Mouse (Mus musculus): ENCODE data around the gene Lsamp.
A peak's percentile ranks its signal among the peaks of the same experiment; 100 is the strongest.
"Not testable (repeated sequence)": the region's sequence is repeated elsewhere in the genome, so short reads cannot be mapped to it uniquely, and the experiment has no call there.

Gene Lsamp

DNA sequence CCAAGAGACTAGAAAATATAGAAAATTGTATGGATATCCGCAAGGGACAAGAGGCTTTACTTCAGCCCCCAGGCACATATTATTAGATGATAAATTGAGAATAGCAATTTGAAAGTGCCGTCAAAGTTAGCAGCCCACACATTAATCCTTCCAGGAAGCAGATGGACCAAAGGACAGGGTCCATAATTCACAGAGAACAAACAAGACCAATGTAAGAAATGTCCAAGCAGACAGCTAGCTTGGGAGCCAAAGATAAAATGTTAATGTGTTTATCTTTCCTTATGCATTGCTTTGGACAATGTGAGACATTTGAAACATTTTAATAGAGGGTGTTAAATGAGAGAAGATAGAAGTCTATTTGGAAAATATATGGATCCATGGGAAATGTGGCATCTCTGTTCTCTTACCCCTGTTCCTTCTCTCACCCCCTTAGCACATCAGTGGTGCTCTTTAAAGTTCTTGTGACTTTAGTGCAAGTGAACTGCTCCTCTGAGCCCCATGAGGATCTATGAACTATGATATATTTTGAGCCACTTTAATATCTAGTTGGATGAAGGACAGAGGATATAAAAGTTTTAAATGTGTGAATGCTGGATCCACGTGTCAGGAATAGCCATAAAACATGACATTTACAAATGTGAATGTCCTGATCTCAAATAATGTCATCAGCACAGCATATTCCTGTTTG lies 1952.9 kb downstream of the Lsamp start:
- no peak for DNase-seq (ENCODE audit: low spot score)

DNA sequence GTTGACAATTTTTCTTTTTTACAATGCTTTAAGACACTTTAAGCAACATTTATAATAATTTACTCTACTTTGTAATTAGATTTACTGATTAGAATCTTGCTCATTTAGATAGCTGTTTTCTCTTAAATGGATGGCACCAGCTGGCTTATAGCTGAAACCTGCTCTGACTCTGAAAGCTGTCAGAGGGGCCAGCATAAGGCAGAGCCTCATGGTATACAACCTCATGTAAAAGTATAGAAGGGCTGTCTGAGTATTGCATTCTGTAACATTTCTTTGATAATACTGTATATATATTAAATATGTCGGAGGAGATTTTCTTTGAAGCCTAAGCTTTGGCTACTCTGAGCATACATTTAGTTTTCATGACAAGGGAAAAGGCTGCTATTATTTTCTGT lies 1953.4 kb downstream of the Lsamp start:
- no peak for DNase-seq (ENCODE audit: low spot score)

DNA sequence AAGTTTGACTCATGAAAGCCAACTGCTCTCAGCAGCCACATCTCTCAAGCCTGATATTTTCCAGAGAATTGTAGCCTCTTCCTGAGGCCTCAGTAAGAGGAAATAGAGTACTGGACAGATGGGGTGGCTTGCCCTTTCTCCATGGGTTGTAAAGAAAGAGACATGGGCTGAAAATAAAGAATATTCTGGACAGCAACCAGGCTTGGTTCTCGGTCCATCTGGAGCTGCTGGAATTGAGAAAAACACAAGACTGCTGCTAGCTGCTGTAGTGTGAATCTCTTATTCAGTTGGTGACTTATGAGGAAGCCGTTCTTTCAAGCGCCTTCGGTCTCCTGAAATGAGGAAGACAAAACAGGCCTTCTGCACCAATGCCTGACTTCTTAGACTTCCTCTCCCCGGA lies 1954.1 kb downstream of the Lsamp start:
- DNase-seq (ENCODE audit: low spot score): no peak

DNA sequence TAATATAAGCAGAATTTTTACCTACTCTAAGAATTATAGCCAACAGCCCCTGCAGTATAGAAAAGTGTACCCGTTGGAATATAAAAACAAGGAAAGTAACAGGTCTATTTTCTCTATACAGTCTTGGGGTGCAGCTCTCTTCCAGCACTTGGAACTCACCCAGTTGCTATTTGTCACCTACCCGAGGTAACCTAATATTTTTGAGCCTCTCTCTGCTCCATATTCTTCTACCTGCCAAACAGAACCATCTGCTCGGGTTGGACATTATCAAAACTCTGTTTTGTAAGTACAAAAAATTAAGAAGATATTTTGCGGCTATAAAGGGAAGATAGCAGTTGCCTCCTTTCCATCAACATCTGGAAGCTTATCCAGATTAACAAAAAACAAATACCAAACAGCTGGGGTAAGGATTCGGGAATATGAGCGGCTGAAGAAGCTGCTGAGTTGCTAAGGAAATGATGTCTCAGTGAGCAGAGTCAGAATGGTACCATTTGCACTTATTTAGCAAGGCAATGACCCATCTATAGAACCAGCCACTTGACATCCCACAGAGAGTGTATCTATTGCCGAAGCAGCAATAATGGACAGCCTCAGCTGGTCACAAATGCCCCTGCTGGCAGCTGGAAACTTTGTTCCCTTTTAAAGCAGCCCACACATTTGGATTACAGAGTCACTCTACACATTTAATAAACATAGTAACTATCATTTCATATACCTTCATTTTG lies 1957.6 kb downstream of the Lsamp start:
- no peak for DNase-seq (ENCODE audit: low spot score)

DNA sequence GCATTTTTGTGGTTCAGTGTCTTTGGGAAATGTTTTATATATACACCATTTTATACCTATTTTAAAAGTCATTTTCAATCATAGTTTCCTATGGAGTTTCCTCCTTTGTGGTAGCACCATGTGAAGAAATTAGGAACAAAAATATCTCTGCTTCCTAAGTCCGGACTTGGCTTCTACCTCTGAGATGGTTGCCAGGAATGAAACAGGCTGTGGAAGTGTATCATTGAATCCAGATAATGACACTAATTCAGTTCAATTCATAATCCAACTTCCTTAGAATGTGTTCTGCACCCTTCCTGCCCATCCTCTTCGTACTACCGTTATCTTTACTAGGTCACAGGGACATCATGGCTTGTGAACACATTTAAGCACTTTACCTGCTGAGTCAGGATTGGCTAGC lies 1973.7 kb downstream of the Lsamp start:
- no peak for DNase-seq (ENCODE audit: low spot score)

DNA sequence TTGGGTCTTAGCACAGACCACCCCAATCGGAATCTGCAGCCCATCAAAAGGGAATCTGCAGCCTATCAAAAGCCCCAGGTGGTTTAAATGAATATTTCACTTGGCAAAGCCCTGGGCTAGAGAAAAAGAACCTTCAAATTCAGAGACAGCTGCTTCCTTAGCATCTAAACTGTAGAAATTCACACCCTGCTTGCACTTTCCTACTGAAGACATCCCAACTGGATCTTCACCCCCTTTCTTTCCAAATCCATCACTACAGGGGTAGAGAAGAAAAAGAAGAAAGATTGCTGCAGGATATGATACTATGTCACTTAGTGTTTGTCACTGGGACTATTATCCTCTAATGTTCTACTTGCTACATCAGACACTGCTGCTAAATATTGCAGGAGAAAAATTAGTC lies 1981.5 kb downstream of the Lsamp start:
- DNase-seq (ENCODE audit: low spot score): no peak

DNA sequence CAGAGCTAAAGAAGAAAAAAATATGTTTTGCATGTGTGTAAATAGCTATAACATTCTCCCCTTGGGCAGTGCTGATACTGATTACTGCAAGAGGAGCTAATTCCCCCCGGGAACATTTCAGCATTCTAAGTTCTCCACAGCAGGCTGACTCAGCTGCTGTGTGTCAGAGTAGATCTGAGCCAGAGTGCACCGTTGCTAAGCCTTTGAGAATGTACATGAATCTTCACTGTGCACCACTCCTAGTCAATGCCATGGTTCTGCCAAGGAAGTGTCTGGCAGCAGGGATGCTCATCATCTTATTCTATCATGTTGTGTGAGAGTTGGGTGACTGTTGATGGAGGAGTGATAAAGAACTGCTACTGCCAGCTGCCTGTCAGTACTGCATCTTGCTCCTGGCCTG lies 1985.1 kb downstream of the Lsamp start:
- DNase-seq (ENCODE audit: low spot score): no peak

DNA sequence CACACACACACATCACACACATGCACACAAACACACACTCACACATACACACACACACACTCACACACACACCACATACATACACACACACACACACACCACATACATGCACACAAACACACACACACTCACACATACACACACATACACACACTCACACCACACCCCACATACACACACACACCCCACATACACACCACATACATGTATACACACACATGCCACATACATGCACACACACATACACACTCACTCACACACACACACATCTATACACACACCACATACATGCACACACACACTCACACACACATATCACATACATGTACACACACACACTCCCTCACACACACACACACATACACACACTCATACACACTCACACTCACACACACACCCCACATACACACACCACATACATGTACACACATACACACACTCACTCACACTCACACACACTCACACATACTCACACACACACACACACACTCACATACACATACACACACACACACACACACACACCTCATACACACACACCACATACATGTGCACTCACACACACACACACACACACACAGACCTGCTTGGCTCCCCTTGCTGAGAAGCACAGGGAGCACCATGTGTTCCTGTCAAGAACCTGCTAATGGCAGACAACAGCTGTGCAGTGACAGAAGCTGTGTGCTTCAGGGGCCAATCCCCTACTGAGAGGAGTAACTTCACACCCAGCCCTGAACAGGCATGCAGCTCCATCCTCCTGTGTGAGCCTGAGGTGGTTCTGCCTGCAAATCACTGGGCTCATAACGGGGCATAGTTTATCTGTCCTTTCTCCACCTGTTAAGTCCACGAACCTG lies 1990.9 kb downstream of the Lsamp start:
- peak; percentile 13 for DNase-seq (ENCODE audit: low spot score)

DNA sequence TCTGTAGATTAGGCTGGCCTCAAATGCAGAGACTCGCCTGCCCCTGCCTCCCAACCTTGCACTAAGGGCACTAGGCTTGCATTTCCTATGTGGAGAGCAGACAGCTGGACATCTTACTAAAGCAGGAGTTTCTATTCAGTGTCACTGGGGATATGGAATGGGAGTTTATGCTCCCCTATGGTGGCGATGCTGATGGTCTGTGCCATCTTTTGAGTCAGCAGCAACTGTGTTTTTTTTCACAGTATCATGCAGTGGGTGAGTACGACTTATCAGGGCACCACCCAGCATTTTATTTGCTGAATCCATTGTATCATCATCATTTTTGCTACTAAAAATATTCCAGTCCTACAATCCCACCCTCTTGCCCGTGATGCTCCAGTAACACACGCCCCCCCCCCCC lies 1992.7 kb downstream of the Lsamp start:
- DNase-seq (ENCODE audit: low spot score): no peak

DNA sequence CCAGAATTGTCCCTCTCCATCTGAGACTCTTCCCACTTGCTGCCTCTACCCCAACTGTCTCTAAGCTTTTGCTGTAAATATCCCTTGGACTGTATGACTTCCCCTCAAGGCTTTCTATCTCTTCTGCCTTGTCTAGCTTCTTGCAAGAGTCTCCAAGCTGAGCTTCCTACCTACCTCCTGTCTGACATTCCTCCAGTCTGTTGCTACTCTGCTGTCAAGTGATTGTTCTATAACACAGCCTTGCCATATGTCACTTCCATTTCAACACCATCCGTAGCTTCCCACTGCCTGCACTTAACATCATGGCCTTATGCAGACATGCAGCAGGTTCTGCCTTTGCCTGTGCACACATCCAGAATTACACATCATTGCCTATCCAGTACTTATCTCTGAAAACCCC lies 2012.8 kb downstream of the Lsamp start:
- DNase-seq (ENCODE audit: low spot score): no peak

DNA sequence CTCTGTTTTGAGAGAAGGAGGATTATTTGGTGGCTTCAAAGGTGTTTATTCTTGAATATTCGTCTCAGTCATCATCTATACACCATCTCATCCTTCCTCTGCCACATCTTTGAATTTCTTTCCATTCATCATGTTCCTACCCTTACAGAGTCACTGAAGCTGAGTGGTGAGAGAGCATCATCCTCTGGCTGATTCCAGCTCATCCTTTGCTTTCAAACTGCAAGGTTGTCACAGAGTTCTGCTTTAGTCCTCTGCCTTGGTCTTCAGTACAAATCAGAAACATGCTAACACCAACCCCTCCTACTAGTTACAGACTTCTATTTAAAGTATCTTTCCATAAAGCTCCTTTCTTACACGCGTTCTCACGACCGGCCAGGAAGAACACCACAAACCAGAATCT lies 2018.8 kb downstream of the Lsamp start:
- no peak for DNase-seq (ENCODE audit: low spot score)

DNA sequence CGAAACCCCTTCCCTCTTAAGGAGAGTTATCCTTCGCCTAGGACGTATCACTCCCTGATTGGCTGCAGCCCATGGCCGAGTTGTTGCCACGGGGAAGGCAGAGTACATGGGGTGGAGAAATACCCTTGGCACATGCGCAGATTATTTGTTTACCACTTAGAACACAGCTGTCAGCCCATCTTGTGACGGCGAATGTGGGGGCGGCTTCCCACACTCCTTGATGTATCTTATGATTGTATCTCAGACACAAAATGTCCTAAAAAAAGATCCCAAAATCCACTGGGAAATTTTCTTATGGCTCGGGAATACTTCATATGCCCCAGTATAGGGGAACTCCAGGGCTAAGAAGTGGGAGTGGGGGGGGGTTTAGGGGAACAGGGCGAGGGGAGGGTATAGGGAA lies 2019.3 kb downstream of the Lsamp start:
- not testable (repeated sequence) for DNase-seq (ENCODE audit: low spot score)

DNA sequence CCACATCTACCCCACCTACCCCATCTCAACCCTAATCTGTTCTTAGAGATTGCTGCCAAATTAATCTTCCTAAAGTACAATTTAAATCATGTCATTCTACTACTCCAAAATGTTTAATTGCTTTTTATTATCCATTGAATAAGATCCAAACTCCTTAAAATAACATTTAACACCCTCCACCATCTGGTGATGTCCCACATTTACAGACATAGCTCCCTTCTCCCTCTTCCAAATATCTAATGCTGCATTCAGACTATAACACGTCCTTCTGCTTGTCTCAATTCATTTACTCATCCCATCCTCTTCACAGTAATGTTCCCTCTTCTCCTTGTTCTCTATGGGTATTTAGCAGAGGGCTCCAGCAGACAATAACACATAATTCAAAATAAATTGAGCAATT lies 2020.0 kb downstream of the Lsamp start:
- no peak for DNase-seq (ENCODE audit: low spot score)

DNA sequence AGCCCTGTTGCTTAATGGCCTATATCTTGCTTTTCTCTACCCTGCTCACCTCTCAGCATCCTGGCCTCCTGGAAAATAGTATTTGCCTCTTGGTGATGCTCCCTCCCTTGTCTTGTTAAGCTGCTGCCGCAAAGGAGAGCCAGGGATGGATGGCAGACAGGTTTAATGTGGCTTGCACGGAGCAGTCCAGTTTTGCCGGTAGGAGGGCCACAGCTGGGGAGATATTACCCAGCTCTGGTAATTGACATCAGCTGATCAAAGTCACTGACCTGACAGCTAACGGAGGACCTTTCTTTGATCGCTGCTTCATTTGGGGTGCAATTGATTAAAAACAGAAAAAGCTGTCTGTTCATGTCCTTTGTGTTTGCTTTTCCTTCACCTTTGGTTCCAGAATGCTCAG lies 2030.8 kb downstream of the Lsamp start:
- DNase-seq (ENCODE audit: low spot score): peak; percentile 8

DNA sequence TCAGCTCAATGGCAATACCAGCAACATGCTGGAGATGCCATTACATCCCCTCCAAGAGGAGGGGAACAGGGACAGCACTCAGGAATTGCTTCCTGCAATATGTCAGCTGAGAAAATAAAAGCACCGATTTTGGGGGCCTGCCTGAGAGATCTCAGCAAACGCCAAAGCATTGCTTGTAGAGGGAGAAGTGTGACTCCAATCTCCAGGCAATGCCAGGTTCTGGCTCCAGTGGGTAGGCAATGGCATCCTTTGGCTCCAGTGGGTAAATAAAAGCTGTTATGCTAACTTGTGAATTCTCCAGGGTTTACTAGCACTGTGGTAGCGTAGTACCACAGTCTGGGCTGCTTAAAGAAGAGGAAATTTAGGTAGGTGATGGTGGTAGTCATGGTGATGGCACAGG lies 2031.3 kb downstream of the Lsamp start:
- no peak for DNase-seq (ENCODE audit: low spot score)

DNA sequence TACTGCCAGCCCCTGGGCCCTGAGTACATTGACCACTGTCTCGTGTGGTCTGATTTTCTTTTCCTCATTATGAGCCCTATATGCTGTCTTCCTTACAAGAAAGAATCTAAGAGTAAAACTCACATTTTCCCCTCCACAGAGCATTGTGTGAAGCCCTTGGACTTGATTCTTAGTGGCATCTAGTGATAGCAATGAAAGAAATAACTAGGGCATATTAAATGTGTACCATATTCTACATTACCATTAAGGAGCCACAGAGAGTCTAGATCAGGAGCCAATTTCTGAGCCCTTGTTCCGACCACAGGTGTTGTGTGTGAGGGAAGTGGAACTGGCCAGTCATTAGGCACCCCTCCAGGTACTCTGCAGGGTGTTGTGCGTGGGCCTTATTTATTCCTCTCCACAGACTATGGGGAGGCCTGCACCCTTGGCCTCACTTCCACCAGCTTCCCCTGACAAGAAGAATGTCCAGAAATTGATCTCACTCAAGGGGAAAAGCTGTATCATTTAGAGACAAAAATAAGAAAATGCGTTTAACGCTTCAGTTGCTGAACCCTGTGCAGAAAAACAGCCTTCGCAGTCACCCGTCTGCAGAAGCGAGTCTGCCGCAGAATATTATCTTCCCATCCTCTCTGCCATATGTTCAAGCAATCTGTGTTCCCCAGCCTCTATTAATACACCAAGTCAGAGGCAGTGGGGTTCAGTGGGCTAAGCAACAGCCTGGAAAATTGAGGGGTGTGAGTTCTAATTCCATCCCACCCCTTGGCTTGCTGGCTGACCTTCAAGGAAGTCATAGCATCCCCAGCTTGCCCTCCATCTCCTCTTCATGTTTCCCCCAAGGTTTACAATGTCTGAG lies 2032.9 kb downstream of the Lsamp start:
- no peak for DNase-seq (ENCODE audit: low spot score)

DNA sequence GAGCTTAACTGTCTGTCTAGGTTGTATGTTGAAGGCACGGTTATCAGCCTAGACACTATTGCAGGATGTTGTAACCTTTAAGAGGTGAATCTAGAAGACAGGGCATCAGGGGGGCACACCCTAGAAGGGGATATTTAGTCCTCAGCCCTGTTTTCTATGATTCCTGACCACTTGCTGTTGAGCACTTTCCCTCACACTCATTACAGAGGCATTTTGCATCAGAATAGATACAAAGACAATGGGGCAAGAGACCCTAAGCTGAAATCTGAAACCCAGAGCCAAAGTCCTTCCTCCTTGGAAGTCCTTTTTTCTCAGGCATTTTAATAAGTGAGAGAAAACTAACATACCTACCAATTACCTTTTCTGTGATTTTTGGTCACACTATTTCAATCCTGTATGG lies 2038.4 kb downstream of the Lsamp start:
- no peak for DNase-seq (ENCODE audit: low spot score)

DNA sequence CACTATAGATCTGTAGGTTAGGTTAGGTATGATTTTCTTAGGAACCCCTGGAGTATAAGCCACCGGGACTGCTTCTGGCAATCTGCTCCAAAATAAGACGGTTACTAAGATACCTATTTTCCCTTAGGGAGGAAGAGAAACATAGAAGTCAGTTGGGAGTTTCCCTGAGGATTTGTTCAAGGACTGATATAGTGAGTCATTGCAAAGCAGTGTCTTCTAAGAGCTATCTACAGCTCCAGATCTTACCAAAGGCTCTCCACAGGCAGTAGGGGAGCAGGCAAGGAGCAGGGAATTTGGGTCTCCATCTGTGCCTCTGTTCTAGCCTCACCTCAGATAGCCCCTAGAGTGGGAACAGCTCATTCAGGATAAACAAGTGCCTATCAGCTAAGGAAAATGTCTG lies 2047.9 kb downstream of the Lsamp start:
- DNase-seq (ENCODE audit: low spot score): no peak

DNA sequence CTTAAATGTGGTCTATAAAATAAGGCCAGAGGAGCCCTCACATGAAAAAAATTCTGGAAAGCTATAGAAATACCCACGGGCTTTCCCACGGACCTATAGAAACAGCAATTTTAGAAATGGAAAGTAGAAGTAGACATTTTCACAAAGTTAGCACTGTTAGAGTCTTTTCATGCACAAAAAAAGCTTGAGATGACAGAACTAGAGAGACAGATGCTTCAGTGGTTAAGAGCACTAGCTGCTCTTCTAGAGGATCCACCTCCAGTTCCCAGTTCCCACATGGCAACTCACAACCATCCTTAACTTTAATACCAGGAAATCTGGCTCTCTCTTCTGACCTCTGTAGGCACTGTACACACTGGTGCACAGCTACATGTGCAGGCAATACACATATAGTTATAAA lies 2049.3 kb downstream of the Lsamp start:
- DNase-seq (ENCODE audit: low spot score): no peak

DNA sequence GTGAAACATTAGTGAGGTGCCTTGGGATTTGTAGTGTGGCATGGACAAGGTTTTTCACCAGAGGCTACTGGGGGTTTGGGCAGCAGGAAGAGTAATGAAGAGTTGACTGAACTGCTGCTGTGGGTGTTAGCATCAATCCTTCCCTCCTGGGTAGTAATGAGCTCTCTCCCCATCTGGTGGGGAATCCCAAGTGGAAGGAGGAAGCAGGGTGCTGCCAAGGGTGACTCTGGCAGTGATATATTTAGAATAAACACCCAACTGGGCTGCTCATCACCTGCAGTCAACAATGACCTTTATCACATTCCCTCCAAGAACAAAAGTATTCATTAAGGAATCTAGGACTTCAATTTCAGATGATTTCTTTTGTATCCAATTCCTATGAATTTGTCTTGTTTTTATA lies 2064.0 kb downstream of the Lsamp start:
- DNase-seq (ENCODE audit: low spot score): no peak

DNA sequence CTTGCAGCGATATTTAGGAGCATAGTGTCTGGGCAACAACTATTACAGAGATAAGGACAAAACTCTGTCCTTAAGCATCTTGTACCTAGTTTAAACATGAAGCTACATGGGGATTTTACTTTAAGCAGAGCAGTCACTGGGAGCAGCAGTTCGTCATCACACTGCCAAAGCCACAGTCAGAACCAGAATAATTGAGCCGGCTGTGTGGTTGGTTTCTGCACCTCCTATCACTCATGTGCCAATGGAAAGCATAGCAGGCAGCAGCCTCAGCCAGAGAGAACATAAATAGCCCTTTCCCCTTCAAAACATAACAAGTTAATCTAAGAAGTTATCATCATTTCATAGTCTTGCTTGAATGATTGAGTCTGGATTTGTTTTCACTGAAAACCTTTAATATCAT lies 2075.8 kb downstream of the Lsamp start:
- DNase-seq (ENCODE audit: low spot score): no peak

DNA sequence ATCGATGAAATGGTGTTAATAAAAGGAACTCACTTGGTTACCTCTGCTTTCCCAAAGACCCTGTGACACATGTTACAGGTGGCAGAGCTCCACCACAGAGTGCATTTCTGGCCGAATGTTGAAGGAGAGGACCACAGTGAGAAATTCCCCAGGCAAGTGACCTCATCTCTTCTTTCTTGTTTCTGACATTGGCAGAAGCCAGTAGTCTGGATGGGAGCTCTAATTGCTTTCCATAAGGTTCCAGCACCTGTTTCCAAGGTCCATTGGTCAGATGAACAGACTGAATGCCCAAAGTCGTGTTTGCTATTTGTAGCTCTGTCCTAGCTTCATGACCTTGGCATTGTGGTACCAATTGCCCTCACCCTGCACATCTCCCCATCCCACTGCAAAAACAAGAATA lies 2090.2 kb downstream of the Lsamp start:
- DNase-seq (ENCODE audit: low spot score): no peak
